Mouse (Mus musculus): ENCODE measurements around the gene Rasa3. TPM values are rescaled to one million over a fixed set of nuclear protein-coding genes. Genes with fewer than 3 reads are reported as not detected.

The Rasa3 gene
- total and polyA plus RNA-seq, 2 experiments from 2014 or later = 13.2 to 29.9 TPM

- TF ChIP-seq EP300 (IDR thresholded peaks at IDR 0.05; ENCODE audit: low read depth) = no peak
- no peak for TF ChIP-seq CTCF (IDR thresholded peaks at IDR 0.05; ENCODE audit: low read depth)
- peaks cover 7% of the 10 kb centered on the region for H3K9me3 ChIP-seq (replicated peaks; ENCODE audit: control insufficient read depth, low read length)
- WGBS = 58% methylated on average over 3 of the region's 3 CpGs
- DNase-seq (ENCODE audit: low spot score) (no peak), ATAC-seq (ENCODE audit: insufficient read depth, low read depth) (no peak)
- peaks cover 37% of the 10 kb centered on the region for H3K4me1 ChIP-seq (ENCODE audit: control insufficient read depth, insufficient read depth)
- no peak overlapping the region for H3K9ac ChIP-seq (replicated peaks; ENCODE audit: low read depth, low read length)
- H3K27me3 ChIP-seq (ENCODE audit: control insufficient read depth, insufficient read depth, low read length) = no peaks in the 10 kb centered on the region
- no peak overlapping the region for H3K4me2 ChIP-seq (ENCODE audit: low read depth, low read length)
- H3K36me3 ChIP-seq (replicated peaks; ENCODE audit: control insufficient read depth, insufficient read depth, low read length) = no peaks in the 10 kb centered on the region
- H3K27ac ChIP-seq (ENCODE audit: low read depth) = peak overlapping the region; percentile 77
- no peak overlapping the region for H3K4me3 ChIP-seq (ENCODE audit: low read depth, low read length)
These were observed 147.0 kb downstream of the Rasa3 start for GRCm38 (mm10) chr8:13530401-13530800.

GRCm38 (mm10) chr8:13529891-13530316, 147.5 kb downstream of the Rasa3 start:
- H3K4me1 ChIP-seq (ENCODE audit: control insufficient read depth, insufficient read depth) = peaks cover 37% of the 10 kb centered on the region
- H3K9me3 ChIP-seq (replicated peaks; ENCODE audit: control insufficient read depth, low read length) = peaks cover 7% of the 10 kb centered on the region
- DNase-seq (ENCODE audit: low spot score) = peak; percentile 78
- peak; percentile 82 for ATAC-seq (ENCODE audit: insufficient read depth, low read depth)
- 0 out of 2 replicates have a peak overlapping the region, but pooled peaks have one; percentile 34 for H3K9ac ChIP-seq (replicated peaks; ENCODE audit: low read depth, low read length)
- no peak overlapping the region for H3K4me3 ChIP-seq (ENCODE audit: low read depth, low read length)
- TF ChIP-seq EP300 (IDR thresholded peaks at IDR 0.05; ENCODE audit: low read depth) (0 out of 2 replicates have a peak, but pooled peaks have one; percentile 38), CTCF (IDR thresholded peaks at IDR 0.05; ENCODE audit: low read depth) (no peak)
- no peak overlapping the region for H3K4me2 ChIP-seq (ENCODE audit: low read depth, low read length)
- WGBS = 12% methylated on average over 7 of the region's 7 CpGs
- H3K27me3 ChIP-seq (ENCODE audit: control insufficient read depth, insufficient read depth, low read length) = no peaks in the 10 kb centered on the region
- H3K27ac ChIP-seq (ENCODE audit: low read depth) = peak overlapping the region; percentile 77
- H3K36me3 ChIP-seq (replicated peaks; ENCODE audit: control insufficient read depth, insufficient read depth, low read length) = no peaks in the 10 kb centered on the region

- ATAC-seq (ENCODE audit: insufficient read depth, low read depth) = no peak; the same call in none of the 2 replicates
- no peak overlapping the region for H3K4me2 ChIP-seq (ENCODE audit: low read depth, low read length)
These were observed 148.2 kb downstream of the Rasa3 start for GRCm38 (mm10) chr8:13529011-13529840.

GRCm38 (mm10) chr8:13521392-13521791, 156.0 kb downstream of the Rasa3 start:
- ATAC-seq (ENCODE audit: insufficient read depth, low read depth) (no peak), DNase-seq (ENCODE audit: low spot score) (no peak)
- Histone ChIP-seq H3K4me1 (ENCODE audit: control insufficient read depth, insufficient read depth) (peaks cover 36% of the 10 kb centered on the region), H3K36me3 (replicated peaks; ENCODE audit: control insufficient read depth, insufficient read depth, low read length) (no peaks in the 10 kb centered on the region), H3K27me3 (ENCODE audit: control insufficient read depth, insufficient read depth, low read length) (no peaks in the 10 kb centered on the region), H3K4me3 (ENCODE audit: low read depth, low read length) (no peak overlapping the region), H3K27ac (ENCODE audit: low read depth) (no peak overlapping the region), H3K4me2 (ENCODE audit: low read depth, low read length) (no peak overlapping the region), H3K9me3 (replicated peaks; ENCODE audit: control insufficient read depth, low read length) (no peaks in the 10 kb centered on the region), H3K9ac (replicated peaks; ENCODE audit: low read depth, low read length) (no peak overlapping the region)
- no peak for TF ChIP-seq EP300 (IDR thresholded peaks at IDR 0.05; ENCODE audit: low read depth)
- TF ChIP-seq CTCF (IDR thresholded peaks at IDR 0.05; ENCODE audit: low read depth) = no peak
- 17% methylated on average over 7 of the region's 7 CpGs for WGBS

More at GRCm38 (mm10) chr8:13529011-13529840, 148.2 kb downstream of the Rasa3 start:
- H3K4me3 ChIP-seq (ENCODE audit: low read depth, low read length) = no peak overlapping the region
- H3K36me3 ChIP-seq (replicated peaks; ENCODE audit: control insufficient read depth, insufficient read depth, low read length) = no peaks in the 10 kb centered on the region
- no peak for DNase-seq (ENCODE audit: low spot score)
- TF ChIP-seq EP300 (IDR thresholded peaks at IDR 0.05; ENCODE audit: low read depth) (no peak), CTCF (IDR thresholded peaks at IDR 0.05; ENCODE audit: low read depth) (no peak)
- peak overlapping the region; percentile 34; the same call in 1 of the 2 replicates for H3K9ac ChIP-seq (replicated peaks; ENCODE audit: low read depth, low read length)
- H3K4me1 ChIP-seq (ENCODE audit: control insufficient read depth, insufficient read depth) = peaks cover 37% of the 10 kb centered on the region
- WGBS = 51% methylated on average over 15 of the region's 15 CpGs
- peak overlapping the region; percentile 77 for H3K27ac ChIP-seq (ENCODE audit: low read depth)
- no peaks in the 10 kb centered on the region for H3K27me3 ChIP-seq (ENCODE audit: control insufficient read depth, insufficient read depth, low read length)
- H3K9me3 ChIP-seq (replicated peaks; ENCODE audit: control insufficient read depth, low read length) = peaks cover 7% of the 10 kb centered on the region

GRCm38 (mm10) chr8:13520349-13520748, 157.1 kb downstream of the Rasa3 start:
- Histone ChIP-seq H3K9ac (replicated peaks; ENCODE audit: low read depth, low read length) (no peak overlapping the region), H3K27ac (ENCODE audit: low read depth) (no peak overlapping the region), H3K36me3 (replicated peaks; ENCODE audit: control insufficient read depth, insufficient read depth, low read length) (no peaks in the 10 kb centered on the region), H3K9me3 (replicated peaks; ENCODE audit: control insufficient read depth, low read length) (no peaks in the 10 kb centered on the region), H3K4me2 (ENCODE audit: low read depth, low read length) (no peak overlapping the region), H3K27me3 (ENCODE audit: control insufficient read depth, insufficient read depth, low read length) (no peaks in the 10 kb centered on the region), H3K4me1 (ENCODE audit: control insufficient read depth, insufficient read depth) (peaks cover 46% of the 10 kb centered on the region), H3K4me3 (ENCODE audit: low read depth, low read length) (no peak overlapping the region)
- ATAC-seq (ENCODE audit: insufficient read depth, low read depth) (no peak), DNase-seq (ENCODE audit: low spot score) (no peak)
- 62% methylated on average over 6 of the region's 6 CpGs for WGBS
- TF ChIP-seq EP300 (IDR thresholded peaks at IDR 0.05; ENCODE audit: low read depth) (no peak), CTCF (IDR thresholded peaks at IDR 0.05; ENCODE audit: low read depth) (no peak)

Measured in heart, postnatal 0 days (tissue).